Mouse (Mus musculus): ENCODE measurements at regions not wholly inside any gene's neighbourhood (a gene's known extent, or its start where the extent isn't known, plus 50 kb on each side); places are given as distances from the start of the nearest gene placed in this dataset.

DNA sequence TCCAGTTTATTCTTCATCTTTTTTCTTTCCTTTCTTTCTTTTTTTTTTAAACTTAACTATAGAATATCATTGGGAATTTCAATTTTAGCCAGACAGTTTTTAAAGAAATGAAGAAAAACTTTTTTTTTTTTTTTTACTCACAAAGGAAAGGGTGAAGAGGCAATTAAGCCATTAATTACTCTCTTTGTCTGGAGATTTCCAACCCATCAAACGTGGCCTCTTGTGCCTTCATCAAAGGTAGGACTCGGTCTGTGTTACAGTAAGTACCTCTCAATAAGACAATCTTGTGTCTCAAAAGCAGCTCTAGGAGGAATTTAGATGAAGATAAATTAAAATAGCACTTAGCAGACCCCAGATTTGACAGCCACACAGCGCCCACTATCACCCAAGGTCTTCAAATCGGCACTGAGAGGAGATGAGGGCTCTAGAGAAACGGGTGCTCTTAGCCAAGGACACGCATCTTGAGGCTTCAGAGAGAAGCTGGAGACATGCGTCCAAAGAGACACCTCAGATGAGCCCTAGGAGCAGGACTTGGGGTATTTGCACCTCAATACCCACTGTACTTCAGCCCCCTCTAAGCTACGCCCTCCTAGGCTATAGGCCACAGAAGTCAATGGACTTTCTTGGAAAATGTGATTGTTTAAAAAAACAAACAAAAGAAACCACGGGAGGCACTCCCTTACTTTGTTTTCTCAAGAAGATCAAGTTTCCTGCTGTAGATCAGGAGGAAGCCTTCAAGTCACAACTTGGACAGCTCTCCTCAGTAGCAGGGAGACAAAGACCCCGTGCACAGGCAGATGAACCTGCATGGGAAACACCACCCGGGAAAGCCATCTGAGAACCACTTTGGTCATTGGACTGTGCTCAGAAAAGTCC, 176.8 kb upstream of the Spred2 start:
- no peak for DNase-seq (ENCODE audit: low read depth, low spot score)

DNA sequence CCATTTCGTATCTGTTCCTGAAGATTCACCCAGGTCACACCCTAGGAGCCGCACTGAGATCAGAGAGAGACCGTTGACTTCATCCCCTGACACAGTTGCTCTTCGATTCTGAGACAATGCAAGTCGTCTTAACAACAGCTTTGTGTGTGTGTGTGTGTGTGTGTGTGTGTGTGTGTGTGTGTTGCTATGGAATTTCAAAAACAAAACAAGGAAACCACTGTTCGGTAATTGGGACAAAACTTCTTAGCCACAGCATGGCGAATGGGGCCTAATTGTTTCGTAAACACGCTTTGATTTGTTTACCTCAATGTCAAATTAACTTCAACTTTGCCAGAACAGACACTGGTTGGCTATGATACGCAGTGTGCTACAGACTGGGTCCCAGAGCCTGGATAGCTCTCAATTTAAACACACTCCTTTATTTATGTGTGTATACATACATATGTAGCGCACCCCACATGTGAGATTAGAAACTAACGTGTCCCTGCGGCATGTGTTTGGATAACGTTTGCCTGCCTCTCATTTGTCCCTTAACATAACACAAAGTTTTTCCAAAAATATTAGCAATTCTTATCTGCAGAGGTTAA, 176.1 kb upstream of the Spred2 start:
- no peak for DNase-seq (ENCODE audit: low read depth, low spot score)

DNA sequence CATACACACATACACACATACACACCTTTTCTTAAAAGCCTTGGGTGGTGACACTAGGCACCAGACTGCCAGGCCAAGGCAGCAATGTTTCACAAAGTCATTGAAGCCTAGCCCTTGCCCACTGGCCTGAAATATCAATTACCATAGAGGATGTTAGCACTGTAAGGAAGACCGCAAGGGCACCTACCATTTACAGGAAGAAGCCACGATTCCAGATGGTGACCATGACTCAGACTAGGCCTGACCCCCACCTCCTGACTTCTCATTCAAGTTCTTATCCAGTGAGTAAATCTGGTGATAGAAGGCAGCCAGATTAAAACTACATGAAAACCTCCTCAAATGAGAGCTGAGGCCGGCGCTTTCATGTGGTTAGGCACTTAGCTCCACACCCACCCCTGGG, 165.3 kb upstream of the Spred2 start:
- no peak for DNase-seq (ENCODE audit: low read depth, low spot score)

DNA sequence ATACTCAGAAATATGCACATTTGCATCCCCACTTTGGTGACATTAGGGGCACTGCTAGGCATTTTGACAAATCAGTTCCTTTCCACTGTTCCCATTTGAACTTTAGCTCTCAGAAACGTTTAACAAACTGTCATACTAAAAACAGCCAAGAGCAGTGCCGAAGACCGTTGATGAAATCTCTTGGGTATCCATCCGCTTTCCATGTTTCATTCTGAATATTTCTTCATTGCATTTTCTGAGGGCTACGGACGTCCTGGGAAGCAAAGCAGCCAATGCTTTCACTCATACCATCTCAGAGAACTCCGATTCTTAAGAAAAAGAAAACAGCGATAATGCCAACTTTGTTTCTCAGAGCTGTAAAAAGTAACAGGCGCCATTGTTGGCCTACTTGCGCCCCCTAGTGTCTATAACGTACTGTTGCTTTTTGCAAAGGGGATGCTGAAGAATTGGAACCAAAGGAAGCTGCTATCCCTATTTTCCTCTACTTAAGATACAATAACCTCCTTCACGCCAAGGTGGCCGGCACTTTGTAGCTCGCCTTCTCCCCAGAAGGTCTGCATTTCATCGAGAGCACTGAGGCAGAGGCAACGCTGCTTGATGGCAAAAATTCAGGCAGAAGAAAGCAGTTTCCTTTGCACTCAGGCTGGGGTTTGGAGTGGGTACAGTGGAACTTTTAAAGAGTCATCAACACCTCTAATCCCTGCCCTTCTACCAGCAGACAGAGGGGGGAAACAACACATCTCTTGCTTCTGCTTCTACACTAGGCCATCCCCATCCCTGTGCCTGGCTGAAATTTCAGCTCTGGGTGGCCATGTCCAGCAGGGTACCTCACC, 163.1 kb upstream of the Spred2 start:
- peak; percentile 32 for DNase-seq (ENCODE audit: low read depth, low spot score)

DNA sequence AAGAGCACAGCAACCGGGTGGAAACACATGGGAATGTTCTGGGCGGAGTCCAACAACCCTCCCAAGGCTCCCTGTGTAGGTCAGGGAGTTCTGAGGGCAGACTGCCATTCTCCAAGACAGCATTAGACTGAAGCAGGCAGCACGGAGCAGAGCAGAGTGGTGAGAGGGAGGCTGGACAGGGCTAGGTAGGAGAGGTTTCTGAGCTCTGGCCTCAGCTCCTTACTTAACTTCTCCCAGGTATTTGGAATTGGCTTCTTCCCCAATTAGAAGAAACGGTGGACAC, 162.5 kb upstream of the Spred2 start:
- DNase-seq (ENCODE audit: low read depth, low spot score): no peak

DNA sequence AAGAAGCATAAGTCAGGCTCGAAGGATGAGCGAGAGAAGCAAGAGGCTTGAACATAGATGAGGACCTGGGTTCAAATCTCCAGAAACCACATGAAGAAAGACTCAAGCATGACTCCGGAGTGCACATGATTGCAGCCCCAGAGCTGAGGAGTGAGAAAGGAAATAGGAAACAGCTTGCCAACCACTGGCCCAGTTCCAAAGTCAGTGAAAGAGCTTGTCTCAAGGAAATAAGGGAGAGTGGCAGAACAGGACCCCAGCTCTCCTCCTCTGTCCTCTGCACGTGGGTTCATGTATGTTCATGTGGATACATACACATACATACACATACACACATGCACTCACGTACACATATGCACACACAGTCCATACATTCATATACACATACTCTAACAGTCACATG, 156.9 kb upstream of the Spred2 start:
- no peak for DNase-seq (ENCODE audit: low read depth, low spot score)

DNA sequence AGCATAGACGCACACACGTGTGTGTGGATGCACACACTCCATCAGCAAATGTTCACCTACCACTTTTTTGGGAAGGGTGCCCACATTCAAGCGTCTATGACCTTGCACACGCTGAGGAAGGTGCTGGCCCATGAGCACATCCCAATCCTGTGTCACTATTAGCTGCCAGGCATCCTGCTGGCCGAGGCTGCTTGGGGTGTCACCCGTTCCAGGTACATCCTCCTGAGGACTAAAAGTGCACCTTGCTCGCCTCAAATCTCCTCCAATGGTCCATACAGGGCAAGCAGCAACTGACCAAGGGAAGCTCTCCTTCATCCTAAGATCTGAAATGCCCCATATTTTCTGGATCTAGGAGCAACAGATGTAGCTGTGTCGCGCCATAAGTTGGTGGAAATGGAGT, 156.3 kb upstream of the Spred2 start:
- DNase-seq (ENCODE audit: low read depth, low spot score): no peak

DNA sequence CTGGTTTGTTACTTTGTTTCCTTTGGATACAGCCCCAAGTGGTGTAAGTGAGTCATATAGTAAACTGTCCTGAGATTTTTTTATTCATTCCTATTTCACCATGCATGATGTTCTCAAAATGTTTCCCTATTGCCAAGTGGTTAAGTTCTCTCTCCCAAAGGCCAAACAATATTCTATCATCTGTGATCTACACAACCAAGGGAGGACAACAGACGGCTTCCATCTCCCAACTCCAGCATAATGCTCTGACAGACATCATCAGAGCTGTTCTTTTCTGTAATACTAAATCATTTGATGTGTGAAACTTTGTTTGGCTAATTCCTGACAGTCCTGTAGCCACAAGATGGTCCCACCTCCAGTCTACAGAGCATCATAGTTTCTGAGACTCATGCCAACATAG, 155.2 kb upstream of the Spred2 start:
- no peak for DNase-seq (ENCODE audit: low read depth, low spot score)

DNA sequence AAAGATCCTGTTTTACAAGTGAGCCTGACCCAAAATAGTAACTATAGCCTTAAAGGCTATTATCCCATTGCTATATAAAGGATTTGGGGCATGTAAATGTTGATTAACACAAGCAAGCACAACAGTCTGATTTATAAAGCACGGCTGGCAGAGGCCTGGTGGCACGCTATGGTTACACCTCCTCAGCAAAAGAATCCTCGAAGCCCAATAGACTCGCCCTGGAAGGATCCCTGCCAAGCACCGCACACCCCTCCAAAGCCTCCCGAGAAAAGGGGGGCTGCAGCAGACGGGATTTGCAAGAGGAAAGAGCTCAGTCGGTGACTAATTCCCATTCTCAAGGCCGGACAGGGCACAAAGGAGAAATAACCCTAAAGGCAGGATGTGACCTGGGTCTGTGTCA, 150.2 kb upstream of the Spred2 start:
- DNase-seq (ENCODE audit: low read depth, low spot score): no peak

DNA sequence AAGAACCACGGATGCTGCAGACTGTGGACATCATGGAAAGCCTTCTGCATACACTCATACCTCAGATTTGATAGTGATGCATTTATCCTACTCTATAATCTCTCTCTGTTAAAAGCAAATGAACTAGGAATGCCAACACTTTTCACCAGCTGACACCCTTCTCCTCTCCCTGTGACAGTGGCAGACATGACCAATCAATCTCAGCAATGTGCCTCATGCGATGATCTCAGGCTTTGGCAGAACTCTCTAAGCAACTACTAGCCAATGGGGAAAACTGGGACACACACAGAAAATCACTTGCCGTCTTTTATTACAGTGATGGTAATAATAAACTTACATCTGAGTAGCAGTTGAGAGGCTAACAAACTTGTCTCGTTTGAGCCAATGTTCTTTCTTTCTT, 148.4 kb upstream of the Spred2 start:
- DNase-seq (ENCODE audit: low read depth, low spot score): no peak

DNA sequence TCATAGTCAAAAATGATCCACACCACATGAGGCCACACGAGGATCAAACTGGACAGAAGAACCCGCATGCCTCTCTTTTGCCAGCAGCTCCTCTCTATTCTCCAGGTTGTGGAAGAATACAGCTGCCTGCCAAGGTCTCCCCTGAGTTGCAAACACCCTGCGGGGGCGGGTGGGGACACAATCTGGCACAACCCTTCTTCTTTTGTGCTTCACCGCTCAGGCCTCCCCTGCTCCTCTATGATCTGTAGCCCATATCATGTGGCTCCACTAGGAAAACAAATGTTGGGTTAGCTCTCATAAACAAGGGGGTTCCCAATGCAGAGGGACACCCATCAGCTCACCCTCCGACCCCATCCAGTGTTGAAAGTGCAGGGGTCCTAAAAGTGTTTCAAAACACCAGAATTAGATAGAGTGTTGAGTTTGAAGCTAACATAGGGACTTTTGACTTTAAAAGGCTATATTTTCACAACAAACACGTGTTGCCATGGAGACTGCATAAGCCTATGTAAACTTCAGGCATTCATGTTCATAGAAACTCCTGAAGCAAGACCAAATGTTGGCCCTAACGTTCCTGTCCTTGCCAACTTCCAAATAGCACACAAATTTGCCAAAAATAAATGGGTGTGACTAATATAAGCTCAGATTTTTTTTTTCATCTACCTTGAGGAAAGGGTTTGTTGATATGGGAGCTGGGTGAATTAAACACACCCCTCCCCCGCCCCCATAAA, 147.5 kb upstream of the Spred2 start:
- no peak for DNase-seq (ENCODE audit: low read depth, low spot score)

DNA sequence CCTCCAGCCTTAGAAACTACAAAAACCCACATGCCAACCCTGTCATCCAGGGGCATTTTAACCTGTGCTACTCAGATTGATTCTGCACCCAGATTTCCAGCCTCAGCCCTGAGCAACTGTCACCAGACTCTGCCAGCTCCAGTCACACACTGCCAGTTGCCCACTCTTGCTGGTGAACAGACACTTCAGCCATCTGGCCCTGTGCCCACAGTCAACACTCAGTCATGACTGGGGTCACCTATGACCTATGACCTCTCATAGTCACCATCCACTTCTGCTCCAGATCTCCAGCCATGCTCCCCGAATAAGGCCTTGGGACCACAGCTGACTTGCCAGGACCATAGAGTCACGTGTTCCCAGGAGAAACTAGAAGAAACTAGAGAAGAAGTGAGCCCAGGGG, 146.0 kb upstream of the Spred2 start:
- no peak for DNase-seq (ENCODE audit: low read depth, low spot score)

DNA sequence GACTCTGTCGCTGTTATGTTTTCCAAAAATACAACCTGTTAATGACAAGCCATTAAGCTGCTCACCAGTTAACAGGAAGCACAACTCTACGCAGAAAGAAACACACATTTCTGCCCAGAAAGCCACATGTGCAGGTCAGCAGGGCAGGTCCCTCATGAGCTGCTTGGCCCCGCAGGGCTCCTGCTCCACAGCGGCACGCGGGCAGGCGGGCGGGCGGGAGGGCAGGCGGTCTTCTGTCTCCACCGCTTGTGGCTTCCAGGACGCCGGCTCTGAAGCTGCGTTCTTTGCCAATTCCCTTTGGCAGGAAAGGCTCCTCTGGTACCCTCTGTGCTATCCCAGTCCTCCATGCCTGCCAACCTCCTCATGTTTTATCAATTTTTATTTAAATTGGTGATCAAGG, 139.1 kb upstream of the Spred2 start:
- no peak for DNase-seq (ENCODE audit: low read depth, low spot score)

DNA sequence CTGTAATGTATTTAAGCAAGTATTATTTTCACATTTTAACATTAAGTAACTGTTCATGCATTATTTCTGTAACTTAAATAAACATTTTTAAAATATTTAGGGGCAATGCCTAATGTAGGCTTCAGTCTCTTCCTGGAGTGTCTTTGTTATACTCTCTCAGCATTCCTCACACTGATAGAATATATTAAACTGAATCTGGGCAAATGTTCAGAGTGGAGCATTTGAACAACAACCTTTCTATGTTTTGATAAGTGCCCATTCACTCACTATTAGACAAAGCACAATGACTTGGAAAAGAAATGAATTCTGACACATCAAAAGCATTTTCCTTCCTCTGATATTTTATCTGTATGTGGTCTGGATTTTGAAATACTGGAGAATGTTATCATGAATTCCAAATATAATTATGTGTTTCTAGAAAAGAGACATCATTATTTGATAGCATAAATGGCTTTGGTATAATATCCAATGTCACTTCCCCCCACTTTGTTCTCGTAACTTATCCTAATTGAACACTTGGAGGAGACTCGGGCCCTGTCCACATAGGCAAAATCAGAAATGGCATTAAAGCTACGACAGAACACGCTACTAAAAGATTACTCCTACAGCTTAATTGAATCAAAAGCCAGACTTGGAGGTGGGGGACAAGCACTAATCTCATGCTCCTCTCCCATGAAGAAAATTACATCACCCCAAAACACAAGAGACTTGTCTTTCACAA, 127.1 kb upstream of the Spred2 start:
- no peak for DNase-seq (ENCODE audit: low read depth, low spot score)

DNA sequence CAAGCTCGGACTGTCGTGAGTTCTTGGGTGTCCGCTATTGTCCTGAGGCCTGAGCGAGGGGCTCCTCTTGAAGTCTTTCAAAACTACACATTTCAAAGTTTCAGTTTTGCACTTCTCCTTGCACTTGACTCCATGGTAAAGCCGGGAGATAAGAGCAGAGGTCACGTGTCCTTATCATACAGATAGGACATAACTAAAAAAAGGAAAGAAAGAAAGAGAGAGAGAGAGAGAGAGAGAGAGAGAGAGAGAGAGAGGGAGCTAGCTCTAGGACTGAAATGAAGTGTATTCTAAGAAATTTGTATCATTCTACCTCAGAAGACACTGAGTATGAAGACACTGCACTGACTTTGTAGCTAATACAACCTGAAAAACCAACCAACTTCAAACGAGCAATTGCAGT, 114.8 kb upstream of the Spred2 start:
- DNase-seq (ENCODE audit: low read depth, low spot score): no peak

DNA sequence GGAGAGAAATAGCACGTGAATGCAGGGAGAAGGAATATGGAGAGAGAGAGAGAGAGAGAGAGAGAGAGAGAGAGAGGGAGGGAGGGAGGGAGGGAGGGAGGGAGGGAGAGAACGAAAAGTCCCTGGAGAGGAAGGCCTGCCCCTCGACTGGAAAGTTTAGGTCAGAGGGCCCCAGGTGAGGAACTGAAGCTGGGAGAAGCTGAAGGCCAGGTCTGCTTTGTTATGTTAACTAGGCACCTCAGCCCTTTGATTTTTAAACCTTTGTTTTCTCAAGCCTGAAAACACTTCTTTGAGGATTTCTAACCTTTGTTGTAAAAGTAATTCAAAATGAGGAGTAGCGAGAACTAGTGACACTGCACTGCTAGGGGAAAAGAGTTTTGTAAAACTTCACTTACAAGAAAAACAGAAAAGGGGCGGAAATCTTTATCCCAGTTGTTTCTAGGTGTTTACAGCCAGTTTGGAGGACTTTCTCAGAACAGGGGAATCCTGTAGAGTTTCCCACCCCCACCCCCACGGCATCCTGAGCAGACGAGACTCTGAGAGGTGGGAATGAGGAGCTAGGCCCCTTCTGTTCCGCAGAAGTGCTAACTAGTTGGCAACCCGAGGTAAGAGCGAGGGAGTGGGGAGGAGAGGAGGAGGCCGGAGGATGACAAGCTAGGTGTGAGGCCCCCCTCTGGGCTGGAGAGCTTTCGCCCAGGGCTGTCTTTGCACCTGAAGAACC, 112.7 kb upstream of the Spred2 start:
- DNase-seq (ENCODE audit: low read depth, low spot score): no peak

DNA sequence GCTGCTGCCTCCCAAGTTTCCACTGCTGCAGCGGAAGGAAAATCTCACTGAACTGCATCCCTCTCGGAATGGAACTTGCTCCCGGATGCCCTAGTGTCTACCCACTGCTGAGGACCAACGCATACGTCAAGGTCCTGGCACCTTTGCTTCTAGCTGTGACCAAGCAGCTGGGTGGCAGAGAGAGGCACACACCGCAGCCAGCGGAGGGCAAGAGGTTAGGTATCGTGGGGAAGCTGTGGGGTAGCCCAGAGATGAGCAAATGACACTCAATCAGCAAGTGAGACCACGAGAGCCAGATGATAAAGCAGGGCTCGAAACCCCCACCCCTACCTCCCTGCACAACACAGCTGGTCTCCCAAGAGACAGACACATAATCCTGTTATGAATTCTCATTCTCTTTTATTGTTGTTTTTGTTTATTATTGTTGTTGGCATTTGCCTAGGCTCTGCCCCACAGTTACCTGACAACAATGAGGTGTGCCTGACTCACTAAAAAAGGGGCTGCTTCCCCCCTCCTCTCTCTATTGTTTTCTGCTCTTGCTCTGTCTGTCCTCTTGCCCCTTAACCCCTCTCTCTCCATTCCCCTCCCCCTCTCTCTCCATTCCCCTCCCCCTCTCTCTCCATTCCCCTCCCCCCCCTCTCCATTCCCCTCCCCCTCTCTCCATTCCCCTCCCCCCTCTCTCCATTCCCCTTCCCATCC, 112.0 kb upstream of the Spred2 start:
- no peak for DNase-seq (ENCODE audit: low read depth, low spot score)

DNA sequence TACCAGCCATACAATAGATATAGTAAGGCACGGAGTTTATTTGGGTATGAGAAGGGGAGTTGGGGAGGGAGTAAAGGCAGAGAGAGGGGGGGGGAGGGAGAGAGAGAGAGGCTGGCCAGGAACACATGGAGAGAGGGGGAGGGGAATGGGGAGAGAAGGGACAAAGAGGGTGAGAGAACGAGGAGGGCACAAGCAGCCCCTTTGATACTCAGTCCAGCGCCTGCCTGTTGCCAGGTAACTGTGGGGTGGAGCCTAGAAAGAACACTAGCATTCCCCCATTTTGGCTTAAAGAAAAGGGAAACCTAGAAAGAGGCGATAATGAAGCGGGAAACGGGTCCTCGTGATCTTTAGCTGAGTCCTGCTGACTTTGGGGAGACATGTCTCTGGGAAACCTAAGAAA, 110.6 kb upstream of the Spred2 start:
- DNase-seq (ENCODE audit: low read depth, low spot score): no peak

DNA sequence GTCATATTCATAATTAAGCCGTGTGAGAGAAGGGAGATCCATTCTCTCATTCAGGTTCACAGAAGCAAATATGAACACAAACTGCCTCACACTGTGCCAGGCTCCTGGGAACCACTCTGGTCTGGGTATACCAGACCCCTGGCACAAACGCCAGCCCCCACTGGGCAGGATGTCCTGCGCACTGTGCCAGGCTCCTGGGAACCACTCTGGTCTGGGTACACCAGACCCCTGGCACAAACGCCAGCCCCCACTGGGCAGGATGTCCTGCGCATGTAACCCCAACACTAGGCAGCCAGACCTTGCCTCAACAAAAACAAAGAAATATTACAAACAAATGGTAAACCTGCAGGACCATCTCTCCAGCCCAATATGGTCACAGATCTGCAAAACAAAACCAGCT, 101.2 kb upstream of the Spred2 start:
- DNase-seq (ENCODE audit: low read depth, low spot score): no peak

DNA sequence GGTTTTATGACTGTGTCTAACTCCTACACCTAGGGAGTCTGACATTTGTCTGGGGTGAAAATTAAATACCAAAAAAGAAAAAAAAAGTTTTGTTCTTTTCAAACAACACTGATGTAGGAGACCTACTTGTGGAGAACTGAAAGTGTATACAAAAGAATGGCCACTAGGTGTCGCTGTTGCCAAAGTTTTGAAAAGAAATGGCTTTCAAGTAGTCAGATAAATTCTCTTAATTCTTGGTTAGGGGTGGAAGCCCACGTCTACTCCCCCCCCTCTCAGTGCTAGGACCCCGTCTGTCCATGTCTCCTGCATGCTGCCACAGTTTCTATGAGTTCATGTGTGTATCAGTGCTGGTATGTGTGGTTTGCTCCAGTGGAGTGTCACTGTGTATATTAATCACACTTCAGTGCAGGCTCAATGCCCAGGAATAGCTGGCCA, 100.7 kb upstream of the Spred2 start:
- peak; percentile 74 for DNase-seq (ENCODE audit: low read depth, low spot score)
